Mouse (Mus musculus) hindbrain, embryonic 16.5 days (tissue): ENCODE results near the gene Nell2. TPM values are rescaled to one million over a fixed set of nuclear protein-coding genes. Genes with fewer than 3 reads are reported as not detected.
"Not testable (repeated sequence)": the region's sequence is repeated elsewhere in the genome, so short reads cannot be mapped to it uniquely, and the experiment has no call there.

Experiments used
- ATAC-seq: fragments of 200-750 bp; cut with Nextera tagmentation; 2 replicates; pipeline ENCODE4 v1.8.0; 2017; ENCODE audit warnings: moderate TSS enrichment, moderate library complexity
- H3K27ac ChIP-seq: fragments of 300-500 bp; sonication (generic); 2 replicates; pipeline ENCODE4 v1.5.1; 2014; ENCODE audit warnings: low read depth, mild to moderate bottlenecking, control low read depth, low read length, moderate library complexity
- H3K27me3 ChIP-seq: fragments of 300-500 bp; sonication (generic); replicated peaks from 2 replicates; pipeline ENCODE4 v1.6.1; 2014; ENCODE audit warnings: low read length; ENCODE audit not compliant: control insufficient read depth, insufficient read depth
- H3K36me3 ChIP-seq: fragments of 300-500 bp; sonication (generic); 2 replicates; pipeline ENCODE4 v1.6.1; 2014; ENCODE audit warnings: mild to moderate bottlenecking, low read length, moderate library complexity, mixed read lengths; ENCODE audit not compliant: control insufficient read depth, insufficient read depth
- H3K4me1 ChIP-seq: fragments of 300-500 bp; sonication (generic); 2 replicates; pipeline ENCODE4 v1.6.1; 2014; ENCODE audit warnings: low read depth, low read length; ENCODE audit not compliant: control insufficient read depth, insufficient read depth
- H3K4me2 ChIP-seq: fragments of 300-500 bp; sonication (generic); 2 replicates; pipeline ENCODE4 v1.6.1; 2014; ENCODE audit warnings: mild to moderate bottlenecking, low read length, control low read depth, moderate library complexity
- H3K4me3 ChIP-seq: fragments of 300-500 bp; sonication (generic); 2 replicates; pipeline ENCODE4 v1.5.1; 2014; ENCODE audit warnings: mild to moderate bottlenecking, low read length, control low read depth, moderate library complexity
- H3K9ac ChIP-seq: fragments of 300-500 bp; sonication (generic); 2 replicates; pipeline ENCODE4 v1.6.1; 2014; ENCODE audit warnings: low read depth, mild to moderate bottlenecking, control low read depth, low read length, moderate library complexity
- H3K9me3 ChIP-seq: fragments of 300-500 bp; sonication (generic); 2 replicates; pipeline ENCODE4 v1.6.1; 2014; ENCODE audit warnings: mild to moderate bottlenecking, low read length, moderate library complexity; ENCODE audit not compliant: control insufficient read depth
- WGBS: fragments of 180-500 bp; shearing (Covaris S2); extraction: QIAGEN DNeasy Blood & Tissue Kit; methylation state at CpG from one replicate; pipeline ENCODE4 v1.1.7; 2014; 5-methylcytosine and 5-hydroxymethylcytosine counted together
- polyA plus RNA-seq: library from polyadenylated mRNA; unstranded; fragments of >200 nt; fragmentation: Nextera tagmentation; extraction: Ambion mirVana; gene quantifications from 2 replicates; pipeline ENCODE4 v1.2.1, GENCODE M21; 2015

Gene Nell2
- polyA plus RNA-seq, 1 experiment from 2014 or later, result 181 TPM

DNA sequence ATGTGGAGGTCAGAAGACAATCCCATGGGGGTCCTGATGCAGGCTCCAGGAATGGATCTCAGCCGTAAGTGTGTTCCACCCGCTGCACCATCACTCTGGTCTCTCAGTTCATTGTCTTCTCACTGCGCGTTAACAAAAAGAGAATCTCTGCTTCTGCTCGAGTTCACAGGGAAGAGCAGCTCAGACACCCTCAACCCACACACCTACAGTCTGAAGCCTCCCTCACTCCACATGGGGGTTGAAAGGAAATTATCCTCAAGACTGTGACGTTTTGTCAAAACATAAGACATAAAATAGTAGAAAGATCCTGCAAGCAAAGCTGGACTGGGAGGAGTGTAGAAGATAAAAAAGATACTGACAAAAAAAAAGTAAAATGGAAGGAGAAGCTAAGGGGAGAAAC is 6.3 kb upstream of the Nell2 start:
- Histone ChIP-seq H3K9me3 (no peaks in the 10 kb centered on the region), H3K4me2 (no peak overlapping the region), H3K4me1 (peaks cover 6% of the 10 kb centered on the region; the same call in 1 of the 2 replicates), H3K36me3 (no peaks in the 10 kb centered on the region), H3K4me3 (no peak overlapping the region), H3K9ac (no peak overlapping the region), H3K27ac (no peak overlapping the region), H3K27me3 (no peaks in the 10 kb centered on the region)
- ATAC-seq, result no peak
- WGBS, result 58% methylated on average over 6 of the region's 6 CpGs

DNA sequence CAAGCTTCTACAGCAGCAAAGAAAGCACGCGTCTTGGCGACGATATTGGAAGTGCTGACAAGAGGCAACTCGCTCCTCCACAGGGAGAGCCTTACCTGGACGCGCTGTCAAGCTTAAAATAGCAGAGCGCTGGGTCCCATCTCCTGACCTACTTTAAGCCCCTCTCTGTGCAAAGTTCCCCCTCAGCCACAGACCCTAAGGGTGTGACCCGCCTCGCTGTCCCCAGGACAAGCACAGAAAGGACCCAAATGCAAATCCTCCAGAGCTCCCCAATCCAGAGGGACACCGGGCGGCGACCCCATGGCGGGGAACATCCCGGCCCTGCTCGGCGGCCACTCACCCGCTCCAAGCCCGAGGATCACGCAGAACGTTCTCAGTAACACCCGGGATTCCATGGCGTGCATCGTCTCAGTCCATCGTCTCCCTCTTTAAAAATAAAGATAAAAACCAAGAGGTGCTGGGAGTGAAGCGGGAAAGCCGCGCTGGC is 855 bp downstream of the Nell2 start:
- H3K9me3 ChIP-seq, result no peaks in the 10 kb centered on the region
- 0% methylated on average over 28 of the region's 28 CpGs for WGBS
- peak overlapping the region; percentile 79 for H3K4me3 ChIP-seq
- H3K27me3 ChIP-seq, result no peaks in the 10 kb centered on the region
- peak overlapping the region; percentile 68 for H3K4me2 ChIP-seq
- peak; percentile 20; the same call in 1 of the 2 replicates for ATAC-seq
- peak overlapping the region; percentile 87 for H3K27ac ChIP-seq
- H3K36me3 ChIP-seq, result no peaks in the 10 kb centered on the region
- peak overlapping the region; percentile 86 for H3K9ac ChIP-seq
- peaks cover 3% of the 10 kb centered on the region; the same call in 1 of the 2 replicates for H3K4me1 ChIP-seq

GRCm38 (mm10) chr15:95526626-95527411 is 1.5 kb downstream of the Nell2 start:
- H3K9me3 ChIP-seq, result no peaks in the 10 kb centered on the region
- ATAC-seq, result 0 out of 2 replicates have a peak, but pooled peaks have one; percentile 24
- peak overlapping the region; percentile 79 for H3K4me3 ChIP-seq
- H3K9ac ChIP-seq, result peak overlapping the region; percentile 86
- H3K4me1 ChIP-seq, result peaks cover 3% of the 10 kb centered on the region; the same call in 1 of the 2 replicates
- H3K27me3 ChIP-seq, result no peaks in the 10 kb centered on the region
- peak overlapping the region; percentile 87 for H3K27ac ChIP-seq
- no peaks in the 10 kb centered on the region for H3K36me3 ChIP-seq
- 2% methylated on average over 27 of the region's 27 CpGs for WGBS
- H3K4me2 ChIP-seq, result peak overlapping the region; percentile 68

DNA sequence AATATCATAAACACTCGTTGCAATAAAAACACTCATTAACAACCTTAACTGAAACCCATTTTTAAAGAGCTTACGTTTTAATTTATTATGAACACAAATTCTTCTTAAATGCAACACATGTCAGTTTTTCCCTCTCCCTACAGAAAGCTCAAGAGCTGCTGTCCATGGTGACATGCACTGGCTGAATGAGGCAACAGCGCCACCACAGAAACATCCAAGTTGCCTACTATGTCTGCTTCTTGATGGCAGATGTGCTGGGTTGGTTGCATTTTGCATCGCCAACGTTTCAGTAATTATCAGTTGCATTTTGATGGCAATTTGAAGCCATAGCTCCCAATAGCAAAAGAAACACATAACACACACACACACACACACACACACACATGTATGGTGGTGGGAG is 2.4 kb downstream of the Nell2 start:
- WGBS, result 5% methylated on average over 5 of the region's 5 CpGs
- H3K27ac ChIP-seq, result no peak overlapping the region
- peak overlapping the region; percentile 79 for H3K4me3 ChIP-seq
- no peaks in the 10 kb centered on the region for H3K27me3 ChIP-seq
- H3K4me2 ChIP-seq, result peak overlapping the region; percentile 68
- no peak for ATAC-seq
- no peaks in the 10 kb centered on the region for H3K9me3 ChIP-seq
- peak overlapping the region; percentile 13; the same call in 1 of the 2 replicates for H3K9ac ChIP-seq
- H3K36me3 ChIP-seq, result no peaks in the 10 kb centered on the region
- peaks cover 3% of the 10 kb centered on the region; the same call in 1 of the 2 replicates for H3K4me1 ChIP-seq

GRCm38 (mm10) chr15:95518204-95518603 is 10.2 kb downstream of the Nell2 start:
- Histone ChIP-seq H3K4me2 (no peak overlapping the region), H3K4me3 (no peak overlapping the region), H3K9me3 (no peaks in the 10 kb centered on the region), H3K9ac (no peak overlapping the region), H3K4me1 (no peaks in the 10 kb centered on the region), H3K27me3 (no peaks in the 10 kb centered on the region), H3K27ac (no peak overlapping the region), H3K36me3 (no peaks in the 10 kb centered on the region)
- no peak for ATAC-seq
- 71% methylated on average over 3 of the region's 3 CpGs for WGBS

- H3K4me2 ChIP-seq, H3K9me3 ChIP-seq, H3K4me1 ChIP-seq, H3K27ac ChIP-seq, H3K27me3 ChIP-seq, H3K4me3 ChIP-seq, ATAC-seq, H3K9ac ChIP-seq, H3K36me3 ChIP-seq: not testable (repeated sequence)
- WGBS, result 78% methylated on average over 2 of the region's 2 CpGs
Observed at GRCm38 (mm10) chr15:95513306-95513705, 15.1 kb downstream of the Nell2 start.

DNA sequence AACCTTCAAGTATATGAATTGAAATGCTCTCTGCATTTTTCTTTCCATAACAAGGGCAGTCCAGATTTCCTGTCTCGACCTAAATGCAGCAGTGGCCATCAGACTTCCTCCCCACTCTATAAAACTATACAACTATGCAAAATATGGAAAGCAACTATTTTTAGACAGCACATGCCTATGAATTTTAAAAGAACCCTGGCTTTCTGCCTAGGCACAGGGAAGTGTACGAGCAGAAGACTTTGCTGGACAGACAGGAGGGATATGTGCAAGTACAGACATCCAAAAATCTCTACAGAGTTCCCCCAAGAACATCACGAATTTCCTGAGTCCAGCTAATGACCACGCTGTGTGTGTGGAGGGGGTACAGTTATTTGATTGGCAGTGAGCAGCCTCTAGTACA is 32.7 kb downstream of the Nell2 start:
- 90% methylated on average over 4 of the region's 4 CpGs for WGBS
- Histone ChIP-seq H3K4me1 (no peaks in the 10 kb centered on the region), H3K27ac (no peak overlapping the region), H3K9me3 (no peaks in the 10 kb centered on the region), H3K9ac (no peak overlapping the region), H3K4me2 (no peak overlapping the region), H3K4me3 (no peak overlapping the region), H3K27me3 (no peaks in the 10 kb centered on the region), H3K36me3 (no peaks in the 10 kb centered on the region)
- no peak for ATAC-seq

- H3K27ac ChIP-seq, result no peak overlapping the region
- no peaks in the 10 kb centered on the region for H3K9me3 ChIP-seq
- no peak overlapping the region for H3K4me2 ChIP-seq
- no peak overlapping the region for H3K4me3 ChIP-seq
- no peaks in the 10 kb centered on the region for H3K27me3 ChIP-seq
- ATAC-seq, result no peak
- no peak overlapping the region for H3K9ac ChIP-seq
- H3K36me3 ChIP-seq, result no peaks in the 10 kb centered on the region
- H3K4me1 ChIP-seq, result no peaks in the 10 kb centered on the region
- 59% methylated on average over 8 of the region's 8 CpGs for WGBS
Observed at GRCm38 (mm10) chr15:95495193-95495592, 33.2 kb downstream of the Nell2 start.

DNA sequence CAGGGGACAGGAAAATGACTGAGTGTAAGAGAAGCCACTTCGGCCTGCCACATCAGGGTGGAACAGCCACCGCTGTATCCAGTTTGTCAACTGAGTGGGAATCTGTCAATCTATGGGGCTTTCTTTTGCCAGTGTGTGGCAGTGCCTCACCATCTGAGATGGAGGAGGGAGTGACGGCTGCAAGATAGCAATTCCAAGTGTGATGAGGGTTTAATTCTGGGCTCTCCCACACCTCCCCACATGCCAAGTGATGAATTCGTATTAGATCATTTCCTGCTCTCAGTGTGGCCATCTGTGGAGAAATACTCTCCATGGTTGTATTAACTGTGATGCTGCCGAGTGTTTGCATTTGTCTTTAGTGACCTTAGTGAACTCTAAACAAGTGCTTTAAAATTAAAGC is 36.2 kb downstream of the Nell2 start:
- peaks cover 2% of the 10 kb centered on the region; the same call in 1 of the 2 replicates for H3K4me1 ChIP-seq
- ATAC-seq, result no peak
- no peak overlapping the region for H3K27ac ChIP-seq
- H3K9ac ChIP-seq, result no peak overlapping the region
- no peak overlapping the region for H3K4me3 ChIP-seq
- no peak overlapping the region for H3K4me2 ChIP-seq
- no peaks in the 10 kb centered on the region for H3K9me3 ChIP-seq
- WGBS, result 58% methylated on average over 5 of the region's 5 CpGs
- H3K27me3 ChIP-seq, result no peaks in the 10 kb centered on the region
- H3K36me3 ChIP-seq, result no peaks in the 10 kb centered on the region
